Mouse (Mus musculus) heart, postnatal 0 days (tissue): ENCODE data around the gene Sptbn4.

Source experiments
- CTCF ChIP-seq: IDR thresholded peaks from 2 replicates; pipeline ENCODE4 v1.5.1; 2016; ENCODE audit warnings: antibody characterized with exemption, control low read depth, low read depth
- EP300 ChIP-seq: IDR thresholded peaks from 2 replicates; pipeline ENCODE4 v1.6.1; 2016; ENCODE audit warnings: antibody characterized with exemption, low read depth

- TF ChIP-seq CTCF (no peak), EP300 (no peak)
Observed at GRCm38 (mm10) chr7:27467648-27468047, 20.2 kb upstream of the Sptbn4 start.
